Mouse (Mus musculus): ENCODE measurements around the gene Slc30a2.

GRCm38 (mm10) chr4:134387268-134387667 is 44.3 kb downstream of the Slc30a2 start:
- TF ChIP-seq CTCF (IDR thresholded peaks at IDR 0.05; ENCODE audit: extremely low read depth, insufficient read depth, insufficient read length, insufficient replicate concordance) (0 out of 2 replicates have a peak, but pooled peaks have one; percentile 3), POLR2A (IDR thresholded peaks at IDR 0.05; ENCODE audit: low read depth, low read length) (no peak)
